In the genomic region with DNA sequence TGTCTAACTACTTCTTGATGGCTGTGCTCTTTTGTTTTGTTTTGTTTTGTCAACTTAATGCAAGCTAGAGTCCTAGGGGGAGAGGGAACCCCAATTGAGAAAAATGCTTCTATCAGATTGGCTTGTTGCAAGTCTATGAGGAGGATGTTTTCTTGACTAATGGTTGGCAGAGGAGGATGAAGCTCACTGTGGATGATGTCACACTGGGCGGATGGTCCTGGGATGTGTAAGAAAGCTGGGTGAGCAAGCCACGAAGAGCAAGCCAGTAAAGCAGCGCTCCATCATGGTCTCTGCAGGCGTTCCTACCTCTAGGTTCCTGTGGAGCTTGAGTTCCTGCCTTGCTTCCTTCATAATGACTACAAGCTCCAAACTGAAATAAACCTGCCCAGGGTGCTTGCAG, we compare ENCODE assay signal across 22 mouse cellular contexts. TPM values are rescaled to one million over a fixed set of nuclear protein-coding genes. Genes with fewer than 3 reads are reported as not detected.
DNase-seq lines count a peak whose midpoint lies in the region; ATAC-seq lines count a peak whose summit lies in the region.
"Had no signal": no experiment of that assay in that cellular context is flagged by ENCODE, and none has a peak within 500 bp of the region (broad histone marks: within the 10 kb centered on the region; RNA-seq: fewer than 3 reads in every experiment).

No protein-coding gene starts in this region.

- no peak overlapping the region for H3K27ac ChIP-seq in neural tube, embryonic 15.5 days (replicated peaks)
- 0 out of 2 replicates have a peak overlapping the region, but pooled peaks have one; percentile 66 for H3K27ac ChIP-seq in limb, embryonic 10.5 days
- H3K27ac ChIP-seq in hindbrain, embryonic 10.5 days: no peak overlapping the region
- H3K27ac ChIP-seq: embryonic facial prominence, embryonic 13.5 days; hindbrain, embryonic 14.5 days; liver, embryonic 14.5 days; macrophage; midbrain, embryonic 12.5 days had no signal

- H3K4me3 ChIP-seq in neural tube, embryonic 15.5 days (replicated peaks): no peak overlapping the region
- no peak overlapping the region for H3K4me3 ChIP-seq in limb, embryonic 10.5 days
- H3K4me3 ChIP-seq in hindbrain, embryonic 10.5 days: no peak overlapping the region
- H3K4me3 ChIP-seq: embryonic facial prominence, embryonic 13.5 days; heart, embryonic 12.5 days; intestine, embryonic 15.5 days; midbrain, embryonic 12.5 days had no signal

- H3K27me3 ChIP-seq in neural tube, embryonic 15.5 days (replicated peaks): no peaks in the 10 kb centered on the region
- no peaks in the 10 kb centered on the region for H3K27me3 ChIP-seq in limb, embryonic 10.5 days (ENCODE audit: low read depth, poor library complexity, severe bottlenecking)
- no peaks in the 10 kb centered on the region for H3K27me3 ChIP-seq in hindbrain, embryonic 10.5 days (ENCODE audit: insufficient read depth, poor library complexity, severe bottlenecking)
- H3K27me3 ChIP-seq: embryonic facial prominence, embryonic 13.5 days; heart, embryonic 12.5 days; intestine, embryonic 15.5 days; midbrain, embryonic 12.5 days had no signal

- H3K4me2 ChIP-seq in neural tube, embryonic 15.5 days: no peak overlapping the region
- H3K4me2 ChIP-seq: heart, embryonic 12.5 days; hindbrain, embryonic 14.5 days; intestine, embryonic 15.5 days; midbrain, embryonic 12.5 days had no signal

- H3K9me3 ChIP-seq in neural tube, embryonic 15.5 days (replicated peaks): no peaks in the 10 kb centered on the region
- no peaks in the 10 kb centered on the region for H3K9me3 ChIP-seq in limb, embryonic 10.5 days (replicated peaks)
- no peaks in the 10 kb centered on the region for H3K9me3 ChIP-seq in hindbrain, embryonic 10.5 days
- H3K9me3 ChIP-seq: embryonic facial prominence, embryonic 13.5 days; heart, embryonic 12.5 days; intestine, embryonic 15.5 days; midbrain, embryonic 12.5 days had no signal

- peak; percentile 14 for DNase-seq in gastrocnemius, adult 18-20 months (ENCODE audit: low spot score)
- no peak for DNase-seq in gastrocnemius, postnatal 10 days
- DNase-seq in neural tube, embryonic 10.5 days (ENCODE audit: extremely low spot score, low spot score): peak; percentile 12
- no peak for DNase-seq in limb, embryonic 10.5 days (ENCODE audit: low spot score)
- no peak for DNase-seq in hindbrain, embryonic 10.5 days (ENCODE audit: low spot score)
- DNase-seq in right cerebral cortex, postnatal 10 days (ENCODE audit: low spot score in 2 of 2): no peak
- DNase-seq in thymus, postnatal 0 days (ENCODE audit: low spot score): no peak
- DNase-seq: adrenal gland, adult 8-10 months; cerebellum, adult 9-11 months; forebrain, postnatal 0 days; heart, postnatal 14 days; kidney, adult 9 months; thymus, postnatal 14 days had no signal

- ATAC-seq in neural tube, embryonic 15.5 days (ENCODE audit: low FRiP score): no peak
- ATAC-seq: CD4-positive, CD25-positive, alpha-beta regulatory T cell, adult 4 months; forebrain, postnatal 0 days had no signal

- no peaks in the 10 kb centered on the region for H3K36me3 ChIP-seq in neural tube, embryonic 15.5 days
- H3K36me3 ChIP-seq in limb, embryonic 10.5 days: no peaks in the 10 kb centered on the region
- no peaks in the 10 kb centered on the region for H3K36me3 ChIP-seq in hindbrain, embryonic 10.5 days
- H3K36me3 ChIP-seq: embryonic facial prominence, embryonic 13.5 days; heart, embryonic 12.5 days; intestine, embryonic 15.5 days; midbrain, embryonic 12.5 days had no signal

- H3K4me1 ChIP-seq in neural tube, embryonic 15.5 days: peaks cover 11% of the 10 kb centered on the region; the same call in 1 of the 2 replicates
- H3K4me1 ChIP-seq in limb, embryonic 10.5 days: peaks cover 19% of the 10 kb centered on the region
- H3K4me1 ChIP-seq in hindbrain, embryonic 10.5 days (replicated peaks): peaks cover 26% of the 10 kb centered on the region
- H3K4me1 ChIP-seq: midbrain, embryonic 12.5 days had no signal

- WGBS in neural tube, embryonic 15.5 days: 60% methylated on average over 4 of the region's 4 CpGs
- 87% methylated on average over 4 of the region's 4 CpGs for WGBS in limb, embryonic 10.5 days
- 75% methylated on average over 4 of the region's 4 CpGs for WGBS in hindbrain, embryonic 10.5 days

- H3K9ac ChIP-seq in neural tube, embryonic 15.5 days (replicated peaks): no peak overlapping the region
- H3K9ac ChIP-seq: embryonic facial prominence, embryonic 13.5 days; forebrain, postnatal 0 days; heart, embryonic 12.5 days; hindbrain, embryonic 14.5 days; intestine, embryonic 15.5 days; liver, embryonic 14.5 days; midbrain, embryonic 12.5 days had no signal

RNA-seq across cellular contexts. Expression of a gene that starts 25.4 kb away (rescaled TPM):
- under 1 TPM; 0.80 to 0.97 TPM for total RNA-seq in gastrocnemius, adult 18-20 months (2021)
- total RNA-seq in gastrocnemius, postnatal 10 days (2021): 1 to 10 TPM; 5.2 to 6.3 TPM
- 51.1 and 52.1 TPM in 2 replicates for polyA plus RNA-seq in neural tube, embryonic 15.5 days (2015; fragmentation: Nextera tagmentation; extraction: Ambion mirVana)
- polyA plus RNA-seq in limb, embryonic 10.5 days (2016; fragmentation: Nextera tagmentation; extraction: Ambion mirVana): 25.4 and 25.6 TPM in 2 replicates
- polyA plus RNA-seq in hindbrain, embryonic 10.5 days (2016; fragmentation: Nextera tagmentation; extraction: Ambion mirVana): 30.9 and 36.8 TPM in 2 replicates
- polyA plus RNA-seq in thymus, postnatal 0 days (2015; fragmentation: Nextera tagmentation; extraction: Ambion mirVana): 11.9 and 13.8 TPM in 2 replicates

Comparison
In these comparisons a context has a peak if more than half of its experiments do, and no peak if none do; other contexts are left out.
1. DNase-seq: peak in gastrocnemius, adult 18-20 months (single experiment) and neural tube, embryonic 10.5 days (single experiment); none in gastrocnemius, postnatal 10 days (single experiment), limb, embryonic 10.5 days (single experiment), hindbrain, embryonic 10.5 days (single experiment), right cerebral cortex, postnatal 10 days (0 of 2) and thymus, postnatal 0 days (single experiment).